Mouse (Mus musculus) midbrain, embryonic 16.5 days (tissue): ENCODE results near the gene Sfxn4. TPM values are rescaled to one million over a fixed set of nuclear protein-coding genes. Genes with fewer than 3 reads are reported as not detected.

Experiments used
- ATAC-seq: fragments of 200-750 bp; cut with Nextera tagmentation; 2 replicates; pipeline ENCODE4 v1.8.0; 2017; ENCODE audit warnings: moderate TSS enrichment
- H3K27ac ChIP-seq: fragments of 300-500 bp; sonication (generic); 2 replicates; pipeline ENCODE4 v1.5.1; 2014; ENCODE audit warnings: mild to moderate bottlenecking, low read length, mixed read lengths
- H3K27me3 ChIP-seq: fragments of 300-500 bp; sonication (generic); 2 replicates; pipeline ENCODE4 v1.6.1; 2014; ENCODE audit warnings: low read depth, low read length, mixed read lengths; ENCODE audit not compliant: control insufficient read depth, insufficient read depth
- H3K36me3 ChIP-seq: fragments of 300-500 bp; sonication (generic); 2 replicates; pipeline ENCODE4 v1.6.1; 2014; ENCODE audit warnings: mild to moderate bottlenecking, low read length, moderate library complexity, mixed read lengths; ENCODE audit not compliant: control insufficient read depth, insufficient read depth
- H3K4me1 ChIP-seq: fragments of 300-500 bp; sonication (generic); 2 replicates; pipeline ENCODE4 v1.6.1; 2014; ENCODE audit warnings: mild to moderate bottlenecking, low read length, mixed read lengths; ENCODE audit not compliant: control insufficient read depth, insufficient read depth
- H3K4me2 ChIP-seq: fragments of 300-500 bp; sonication (generic); 2 replicates; pipeline ENCODE4 v1.6.1; 2014; ENCODE audit warnings: mild to moderate bottlenecking, low read length, mixed read lengths
- H3K4me3 ChIP-seq: fragments of 300-500 bp; sonication (generic); 2 replicates; pipeline ENCODE4 v1.5.1; 2014; ENCODE audit warnings: low read depth, mild to moderate bottlenecking, low read length, moderate library complexity, mixed read lengths
- H3K9ac ChIP-seq: fragments of 300-500 bp; sonication (generic); 2 replicates; pipeline ENCODE4 v1.6.1; 2014; ENCODE audit warnings: low read depth, low read length, mixed read lengths
- H3K9me3 ChIP-seq: fragments of 300-500 bp; sonication (generic); replicated peaks from 2 replicates; pipeline ENCODE4 v1.6.1; 2014; ENCODE audit warnings: mild to moderate bottlenecking, low read length, mixed read lengths; ENCODE audit not compliant: control insufficient read depth, poor library complexity, severe bottlenecking
- WGBS: fragments of 180-500 bp; shearing (Covaris S2); extraction: QIAGEN DNeasy Blood & Tissue Kit; methylation state at CpG from one replicate; pipeline ENCODE4 v1.1.7; 2014; 5-methylcytosine and 5-hydroxymethylcytosine counted together
- polyA plus RNA-seq: library from polyadenylated mRNA; unstranded; fragments of >200 nt; fragmentation: Nextera tagmentation; extraction: Ambion mirVana; gene quantifications from 2 replicates; pipeline ENCODE4 v1.2.1, GENCODE M21; 2015

Sfxn4 gene
- polyA plus RNA-seq, result 9.4 and 11.7 TPM in 2 replicates

DNA sequence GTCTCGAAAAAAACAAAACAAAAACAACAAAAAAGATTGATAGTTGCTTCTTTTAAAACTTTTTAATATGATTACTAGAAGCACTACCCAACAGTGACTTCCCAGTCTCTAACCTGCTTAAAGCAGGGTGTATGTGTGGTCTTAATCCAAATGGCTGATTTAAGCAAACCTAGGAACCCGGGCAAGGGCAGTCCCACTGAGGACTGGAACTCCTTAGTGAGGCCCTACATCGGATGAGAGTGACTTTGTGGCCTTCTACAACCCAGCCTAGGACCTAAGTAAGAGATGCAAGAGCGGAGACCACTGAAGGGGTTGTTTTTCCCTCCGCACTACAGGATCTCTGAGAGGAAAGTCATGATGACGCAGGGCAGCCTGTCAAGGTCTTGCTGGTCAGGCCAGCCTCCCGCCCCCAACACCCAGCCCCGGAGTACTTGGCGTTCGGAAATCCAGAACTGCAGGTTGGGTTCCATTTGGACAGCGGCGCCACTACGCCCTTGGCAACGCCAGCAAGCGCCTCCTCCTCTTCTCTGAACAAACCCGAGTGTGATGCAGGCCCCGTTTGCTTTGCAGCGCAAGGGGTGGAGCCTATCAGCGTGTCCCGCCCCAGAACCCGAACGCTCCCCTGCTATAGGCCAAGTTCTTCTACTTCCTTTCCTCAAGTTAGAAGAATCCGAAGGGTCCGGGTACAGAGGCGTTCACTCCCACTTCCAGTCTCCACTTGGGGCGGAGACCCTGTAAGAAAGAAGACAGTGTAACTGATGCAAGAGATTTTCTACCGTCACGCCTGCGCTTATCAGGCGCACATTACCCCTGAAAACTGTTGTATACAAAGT, at the start of gene Sfxn4:
Gene Sfxn4 (minus strand): TSS at position 612 of the 833 bp plus-strand sequence.
- Histone ChIP-seq H3K9ac (peak within 1 kb of the TSS; percentile 84), H3K4me1 (peaks cover 4% of the 10 kb centered on the region; the same call in 1 of the 2 replicates), H3K4me3 (peak within 1 kb of the TSS; percentile 67), H3K27ac (peak within 1 kb of the TSS; percentile 60), H3K36me3 (peaks cover 6% of the 10 kb centered on the region; the same call in 1 of the 2 replicates), H3K27me3 (no peaks in the 10 kb centered on the region), H3K4me2 (peak within 1 kb of the TSS; percentile 80), H3K9me3 (no peaks in the 10 kb centered on the region)
- WGBS, result 3% methylated on average over 30 of the region's 30 CpGs
- ATAC-seq, result peak; percentile 99

DNA sequence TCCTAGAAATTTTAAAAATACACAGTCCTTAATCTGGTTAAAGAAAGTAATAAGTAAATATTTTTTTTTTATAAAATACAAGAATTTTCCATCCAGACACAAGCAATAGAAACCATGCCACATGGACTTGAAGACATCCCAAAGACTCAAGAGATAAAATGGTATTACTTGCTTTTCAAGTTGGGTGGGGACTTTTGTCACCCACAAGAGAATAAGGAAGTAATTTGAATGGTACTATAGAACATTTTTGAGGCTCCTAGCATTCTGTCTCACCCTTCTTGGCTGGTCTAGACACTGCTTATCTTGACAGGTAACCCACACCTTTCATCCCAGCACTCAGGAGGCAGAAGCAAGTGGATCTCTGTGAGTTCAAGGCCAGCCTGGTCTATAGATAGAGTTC, 49.0 kb upstream of the Sfxn4 start:
- no peak for ATAC-seq
- Histone ChIP-seq H3K36me3 (no peaks in the 10 kb centered on the region), H3K27ac (no peak overlapping the region)

DNA sequence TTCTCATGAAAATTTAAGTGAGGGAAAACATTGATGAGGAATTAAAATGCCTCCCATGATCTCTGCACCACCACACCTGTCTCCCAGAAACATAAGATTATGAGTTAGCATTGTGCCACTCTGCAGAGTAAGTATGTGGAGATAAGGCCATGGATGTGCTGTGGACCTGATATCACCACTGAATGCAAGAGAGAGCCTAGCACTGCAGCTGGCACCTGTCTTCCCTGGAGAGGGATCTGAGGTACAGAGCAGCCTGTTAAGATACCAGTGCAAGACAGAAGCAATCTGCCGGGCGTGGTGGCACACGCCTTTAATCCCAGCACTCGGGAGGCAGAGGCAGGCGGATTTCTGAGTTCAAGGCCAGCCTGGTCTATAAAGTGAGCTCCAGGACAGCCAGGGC, 44.2 kb upstream of the Sfxn4 start:
- H3K9me3 ChIP-seq, result no peaks in the 10 kb centered on the region
- H3K9ac ChIP-seq, result no peak overlapping the region
- H3K36me3 ChIP-seq, result no peaks in the 10 kb centered on the region
- H3K27me3 ChIP-seq, result no peaks in the 10 kb centered on the region
- H3K4me3 ChIP-seq, result no peak overlapping the region
- no peak overlapping the region for H3K27ac ChIP-seq
- no peak overlapping the region for H3K4me2 ChIP-seq
- no peaks in the 10 kb centered on the region for H3K4me1 ChIP-seq
- WGBS, result 98% methylated on average over 5 of the region's 5 CpGs
- ATAC-seq, result no peak

More for the DNA sequence above, 49.0 kb upstream of the Sfxn4 start:
- Histone ChIP-seq H3K4me3 (no peak overlapping the region), H3K27me3 (no peaks in the 10 kb centered on the region), H3K4me2 (no peak overlapping the region), H3K9me3 (no peaks in the 10 kb centered on the region), H3K4me1 (no peaks in the 10 kb centered on the region), H3K9ac (no peak overlapping the region)

GRCm38 (mm10) chr19:60903971-60904370, 42.7 kb upstream of the Sfxn4 start:
- no peak overlapping the region for H3K27ac ChIP-seq
- H3K4me3 ChIP-seq, result no peak overlapping the region
- H3K9me3 ChIP-seq, result no peaks in the 10 kb centered on the region
- no peak overlapping the region for H3K4me2 ChIP-seq
- H3K36me3 ChIP-seq, result no peaks in the 10 kb centered on the region
- 96% methylated on average over 1 of the region's 1 CpGs for WGBS
- H3K27me3 ChIP-seq, result no peaks in the 10 kb centered on the region
- no peak for ATAC-seq
- no peak overlapping the region for H3K9ac ChIP-seq
- H3K4me1 ChIP-seq, result no peaks in the 10 kb centered on the region

DNA sequence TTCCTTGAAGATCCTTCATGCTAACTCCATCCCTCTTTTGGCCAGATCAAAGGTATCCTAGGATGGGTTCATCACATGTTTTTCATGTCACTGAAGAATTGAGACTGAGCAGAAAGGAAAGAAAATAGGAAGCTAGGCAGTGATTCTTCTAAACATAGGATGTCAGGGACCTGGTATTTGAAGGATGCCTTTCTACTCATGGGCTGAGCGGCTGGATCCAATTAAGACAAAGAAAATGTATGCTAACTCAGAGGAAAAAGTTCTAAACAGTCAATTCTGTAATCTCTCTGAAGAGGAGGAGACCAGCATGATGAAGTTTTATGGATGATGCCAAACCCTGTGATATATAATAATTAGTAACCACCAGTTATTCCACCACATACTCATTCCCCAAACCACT, 41.9 kb upstream of the Sfxn4 start:
- Histone ChIP-seq H3K27me3 (no peaks in the 10 kb centered on the region), H3K4me3 (no peak overlapping the region), H3K9me3 (no peaks in the 10 kb centered on the region), H3K9ac (no peak overlapping the region), H3K4me1 (no peaks in the 10 kb centered on the region), H3K4me2 (no peak overlapping the region), H3K36me3 (no peaks in the 10 kb centered on the region), H3K27ac (no peak overlapping the region)
- WGBS, result 89% methylated on average over 1 of the region's 1 CpGs
- ATAC-seq, result no peak

GRCm38 (mm10) chr19:60895251-60895880, 34.1 kb upstream of the Sfxn4 start:
- Histone ChIP-seq H3K4me1 (peaks cover 15% of the 10 kb centered on the region), H3K9me3 (no peaks in the 10 kb centered on the region), H3K4me2 (no peak overlapping the region), H3K4me3 (no peak overlapping the region), H3K9ac (no peak overlapping the region), H3K36me3 (no peaks in the 10 kb centered on the region), H3K27me3 (no peaks in the 10 kb centered on the region), H3K27ac (no peak overlapping the region)
- ATAC-seq, result no peak
- 21% methylated on average over 3 of the region's 3 CpGs for WGBS

GRCm38 (mm10) chr19:60891934-60892547, 30.8 kb upstream of the Sfxn4 start:
- Histone ChIP-seq H3K4me3 (peak overlapping the region; percentile 82; the same call in 1 of the 2 replicates), H3K4me2 (peak overlapping the region; percentile 72), H3K4me1 (peaks cover 20% of the 10 kb centered on the region), H3K36me3 (no peaks in the 10 kb centered on the region), H3K27me3 (no peaks in the 10 kb centered on the region), H3K9me3 (no peaks in the 10 kb centered on the region), H3K9ac (peak overlapping the region; percentile 1; the same call in 1 of the 2 replicates), H3K27ac (no peak overlapping the region)
- no peak for ATAC-seq
- WGBS, result 33% methylated on average over 1 of the region's 1 CpGs

DNA sequence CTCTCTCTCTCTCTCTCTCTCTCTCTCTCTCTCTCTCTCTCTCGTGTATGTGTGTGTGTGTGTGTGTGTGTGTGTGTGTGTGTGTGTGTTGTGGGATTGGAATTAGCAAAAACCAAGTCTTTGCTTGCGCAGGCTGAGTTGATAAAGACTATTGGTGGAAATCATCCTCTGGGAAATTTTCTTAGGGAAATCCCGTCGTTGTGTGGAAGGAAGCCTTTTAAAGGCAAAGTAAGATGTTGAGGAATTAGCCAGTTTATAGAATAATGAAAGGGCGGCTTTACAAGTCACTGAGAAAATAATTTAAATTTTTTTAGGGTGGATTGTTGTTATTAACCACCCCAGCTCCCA, 29.8 kb upstream of the Sfxn4 start:
- WGBS, result 3% methylated on average over 4 of the region's 5 CpGs

More for the DNA sequence above, 29.8 kb upstream of the Sfxn4 start:
- no peak overlapping the region for H3K9ac ChIP-seq
- no peaks in the 10 kb centered on the region for H3K9me3 ChIP-seq
- H3K27ac ChIP-seq, result peak overlapping the region; percentile 42; the same call in 1 of the 2 replicates
- ATAC-seq, result no peak
- peak overlapping the region; percentile 72 for H3K4me2 ChIP-seq
- peaks cover 20% of the 10 kb centered on the region for H3K4me1 ChIP-seq
- H3K4me3 ChIP-seq, result peak overlapping the region; percentile 82
- H3K36me3 ChIP-seq, result no peaks in the 10 kb centered on the region
- no peaks in the 10 kb centered on the region for H3K27me3 ChIP-seq
